Comparison of ENCODE assay signal across 19 mouse cellular contexts in genomic region chr4:131120680-131121079, GRCm38 (mm10).
DNase-seq lines count a peak whose midpoint lies in the region; ATAC-seq lines count a peak whose summit lies in the region.
"Had no signal": no experiment of that assay in that cellular context is flagged by ENCODE, and none has a peak within 500 bp of the region (broad histone marks: within the 10 kb centered on the region; RNA-seq: fewer than 3 reads in every experiment).

No protein-coding gene starts in this region.

- peak; percentile 3 for DNase-seq in heart, adult 8-10 months (ENCODE audit: low spot score)
- no peak for DNase-seq in heart, adult 18-20 months
- DNase-seq in kidney, adult 8-10 months = peak; percentile 2 to 12
- peak; percentile 92 to 95 for DNase-seq in cerebellum, adult 18-20 months
- peak; percentile 93 to 95 for DNase-seq in cerebellum, postnatal 25 days
- DNase-seq in T-cell, adult 2 months (ENCODE audit: low spot score) = no peak
- DNase-seq: adrenal gland, adult 8-10 months; gastrocnemius, postnatal 10 days; heart, adult 2 months; heart, postnatal 4 days had no signal

- no peaks in the 10 kb centered on the region for H3K27me3 ChIP-seq in kidney, embryonic 16.5 days (ENCODE audit: insufficient read depth, low read length)
- no peaks in the 10 kb centered on the region for H3K27me3 ChIP-seq in forebrain, embryonic 13.5 days
- H3K27me3 ChIP-seq: limb, embryonic 15.5 days; liver, embryonic 15.5 days had no signal

- H3K4me3 ChIP-seq in kidney, embryonic 16.5 days (ENCODE audit: low read length) = no peak overlapping the region
- no peak overlapping the region for H3K4me3 ChIP-seq in forebrain, embryonic 13.5 days
- H3K4me3 ChIP-seq: embryonic facial prominence, embryonic 10.5 days; heart, adult 2 months; heart, embryonic 15.5 days; limb, embryonic 15.5 days; liver, embryonic 15.5 days; midbrain, embryonic 10.5 days had no signal

- 88% methylated on average over 5 of the region's 5 CpGs for WGBS in kidney, embryonic 16.5 days
- WGBS in forebrain, embryonic 13.5 days = 91% methylated on average over 5 of the region's 5 CpGs

- no peak overlapping the region for H3K27ac ChIP-seq in kidney, embryonic 16.5 days (ENCODE audit: low read length)
- no peak overlapping the region for H3K27ac ChIP-seq in forebrain, embryonic 13.5 days
- H3K27ac ChIP-seq: embryonic facial prominence, embryonic 10.5 days; heart, adult 2 months; heart, embryonic 15.5 days; limb, embryonic 15.5 days; liver, embryonic 15.5 days; macrophage; midbrain, embryonic 10.5 days; stomach, postnatal 0 days had no signal

- H3K36me3 ChIP-seq in kidney, embryonic 16.5 days (ENCODE audit: insufficient read depth, low read length) = no peaks in the 10 kb centered on the region
- H3K36me3 ChIP-seq in forebrain, embryonic 13.5 days (ENCODE audit: poor library complexity, severe bottlenecking) = no peaks in the 10 kb centered on the region
- H3K36me3 ChIP-seq: embryonic facial prominence, embryonic 10.5 days; heart, embryonic 15.5 days; limb, embryonic 15.5 days; liver, embryonic 15.5 days; midbrain, embryonic 10.5 days had no signal

- no peaks in the 10 kb centered on the region for H3K9me3 ChIP-seq in kidney, embryonic 16.5 days (ENCODE audit: low read length)
- H3K9me3 ChIP-seq in forebrain, embryonic 13.5 days (replicated peaks) = no peaks in the 10 kb centered on the region
- H3K9me3 ChIP-seq: embryonic facial prominence, embryonic 10.5 days; heart, embryonic 15.5 days; limb, embryonic 15.5 days; liver, embryonic 15.5 days; midbrain, embryonic 10.5 days had no signal

- ATAC-seq in kidney, embryonic 16.5 days (ENCODE audit: low FRiP score, low TSS enrichment) = no peak
- no peak for ATAC-seq in forebrain, embryonic 13.5 days

- H3K9ac ChIP-seq in kidney, embryonic 16.5 days (replicated peaks; ENCODE audit: low read length) = no peak overlapping the region
- no peak overlapping the region for H3K9ac ChIP-seq in forebrain, embryonic 13.5 days
- H3K9ac ChIP-seq: heart, embryonic 15.5 days; limb, embryonic 15.5 days; liver, embryonic 15.5 days had no signal

- no peak overlapping the region for H3K4me2 ChIP-seq in kidney, embryonic 16.5 days (replicated peaks; ENCODE audit: low read depth, low read length)
- H3K4me2 ChIP-seq in forebrain, embryonic 13.5 days = no peak overlapping the region
- H3K4me2 ChIP-seq: heart, embryonic 15.5 days; limb, embryonic 15.5 days; liver, embryonic 15.5 days had no signal

- no peaks in the 10 kb centered on the region for H3K4me1 ChIP-seq in kidney, embryonic 16.5 days (ENCODE audit: insufficient read depth, low read length)
- peaks cover 14% of the 10 kb centered on the region for H3K4me1 ChIP-seq in forebrain, embryonic 13.5 days
- H3K4me1 ChIP-seq: heart, embryonic 15.5 days; limb, embryonic 15.5 days; liver, embryonic 15.5 days had no signal

Comparison
In these comparisons a context has a peak if more than half of its experiments do, and no peak if none do; other contexts are left out.
1. DNase-seq: peak in heart, adult 8-10 months (single experiment), kidney, adult 8-10 months (2 of 2), cerebellum, adult 18-20 months (2 of 2) and cerebellum, postnatal 25 days (2 of 2); none in heart, adult 18-20 months (0 of 2) and T-cell, adult 2 months (single experiment).